Comparison of ENCODE assay signal across 16 mouse cellular contexts in the genomic region with DNA sequence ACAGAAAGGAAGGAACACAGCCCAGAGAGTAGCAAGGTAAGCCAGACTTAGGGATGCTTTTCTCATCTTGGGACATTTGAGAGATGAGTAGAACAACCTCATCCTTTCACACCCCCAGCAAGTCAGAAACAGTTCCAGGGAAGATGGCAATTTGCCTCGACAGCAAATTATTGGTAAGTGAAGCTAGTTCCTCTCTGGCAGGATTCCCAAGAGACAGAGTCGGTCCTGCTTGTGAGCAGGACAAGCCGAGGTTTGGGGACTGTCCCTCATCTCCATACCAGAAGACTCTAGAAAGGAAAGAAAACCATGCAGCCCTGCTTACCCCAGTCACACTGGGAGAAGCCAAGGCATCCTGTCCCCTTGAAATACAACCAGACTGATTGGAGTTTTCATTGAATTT.
DNase-seq lines count a peak whose midpoint lies in the region; ATAC-seq and TF ChIP-seq lines count a peak whose summit lies in the region.
"Had no signal": no experiment of that assay in that cellular context is flagged by ENCODE, and none has a peak within 500 bp of the region (broad histone marks: within the 10 kb centered on the region; RNA-seq: fewer than 3 reads in every experiment).

No protein-coding gene starts in this region.

- peak; percentile 20 for DNase-seq in embryonic facial prominence, embryonic 14.5 days (ENCODE audit: low spot score)
- no peak for DNase-seq in embryonic facial prominence, embryonic 10.5 days (ENCODE audit: low spot score)
- peak; percentile 19 for DNase-seq in kidney, postnatal 10 days
- peak; percentile 16 to 19 for DNase-seq in B cell, adult 2 months
- DNase-seq in brain, embryonic 14.5 days (ENCODE audit: low read depth), result peak; percentile 31
- DNase-seq in embryo, embryonic 10 days (ENCODE audit: low spot score), result no peak
- no peak for DNase-seq in left cerebral cortex, adult 11 months (ENCODE audit: low spot score)
- DNase-seq: adrenal gland, adult 2 months; cerebellum, postnatal 25 days; midbrain, embryonic 14.5 days; right cerebral cortex, postnatal 14 days; thymus, postnatal 4 days had no signal

- H3K36me3 ChIP-seq in embryonic facial prominence, embryonic 14.5 days (ENCODE audit: control insufficient read depth, insufficient read depth, low read length), result no peaks in the 10 kb centered on the region
- H3K36me3 ChIP-seq in embryonic facial prominence, embryonic 10.5 days (replicated peaks), result no peaks in the 10 kb centered on the region
- no peaks in the 10 kb centered on the region for H3K36me3 ChIP-seq in kidney, embryonic 16.5 days (ENCODE audit: insufficient read depth, low read length)

- no peak overlapping the region for H3K27ac ChIP-seq in embryonic facial prominence, embryonic 14.5 days (replicated peaks; ENCODE audit: low read depth, low read length)
- H3K27ac ChIP-seq in embryonic facial prominence, embryonic 10.5 days (replicated peaks), result no peak overlapping the region
- H3K27ac ChIP-seq in kidney, embryonic 16.5 days (ENCODE audit: low read length), result no peak overlapping the region
- H3K27ac ChIP-seq: hindbrain, embryonic 14.5 days had no signal

- TF ChIP-seq POLR2A in brain, embryonic 14.5 days (IDR thresholded peaks at IDR 0.05; ENCODE audit: borderline replicate concordance, extremely low read depth, insufficient read depth, insufficient read length, poor library complexity, severe bottlenecking), result no peak

- no peak for TF ChIP-seq CTCF in brain, embryonic 14.5 days (IDR thresholded peaks at IDR 0.05; ENCODE audit: borderline replicate concordance, extremely low read depth, insufficient read depth, insufficient read length)

- H3K4me2 ChIP-seq in embryonic facial prominence, embryonic 14.5 days (ENCODE audit: low read depth, low read length), result no peak overlapping the region
- H3K4me2 ChIP-seq in kidney, embryonic 16.5 days (replicated peaks; ENCODE audit: low read depth, low read length), result no peak overlapping the region
- H3K4me2 ChIP-seq: hindbrain, embryonic 14.5 days; liver, embryonic 11.5 days had no signal

- H3K9me3 ChIP-seq in embryonic facial prominence, embryonic 14.5 days (ENCODE audit: control insufficient read depth, low read length), result peaks cover 7% of the 10 kb centered on the region; the same call in 1 of the 2 replicates
- H3K9me3 ChIP-seq in embryonic facial prominence, embryonic 10.5 days, result no peaks in the 10 kb centered on the region
- H3K9me3 ChIP-seq in kidney, embryonic 16.5 days (ENCODE audit: low read length), result no peaks in the 10 kb centered on the region

- no peak overlapping the region for H3K4me3 ChIP-seq in embryonic facial prominence, embryonic 14.5 days (ENCODE audit: low read depth, low read length)
- H3K4me3 ChIP-seq in embryonic facial prominence, embryonic 10.5 days, result no peak overlapping the region
- H3K4me3 ChIP-seq in kidney, embryonic 16.5 days (ENCODE audit: low read length), result no peak overlapping the region

- no peak overlapping the region for H3K9ac ChIP-seq in embryonic facial prominence, embryonic 14.5 days (ENCODE audit: low read depth, low read length)
- no peak overlapping the region for H3K9ac ChIP-seq in kidney, embryonic 16.5 days (replicated peaks; ENCODE audit: low read length)
- H3K9ac ChIP-seq: hindbrain, embryonic 14.5 days had no signal

- peaks cover 5% of the 10 kb centered on the region; the same call in 1 of the 2 replicates for H3K4me1 ChIP-seq in embryonic facial prominence, embryonic 14.5 days (ENCODE audit: control insufficient read depth, insufficient read depth, low read length)
- H3K4me1 ChIP-seq in embryonic facial prominence, embryonic 10.5 days, result peaks cover 11% of the 10 kb centered on the region
- H3K4me1 ChIP-seq in kidney, embryonic 16.5 days (ENCODE audit: insufficient read depth, low read length), result peaks cover 10% of the 10 kb centered on the region

- no peak for ATAC-seq in embryonic facial prominence, embryonic 14.5 days (ENCODE audit: low read depth)
- no peak for ATAC-seq in kidney, embryonic 16.5 days (ENCODE audit: low FRiP score, low TSS enrichment)
- ATAC-seq: intestine, postnatal 0 days had no signal

- 44% methylated on average over 3 of the region's 3 CpGs for WGBS in embryonic facial prominence, embryonic 14.5 days
- 62% methylated on average over 3 of the region's 3 CpGs for WGBS in embryonic facial prominence, embryonic 10.5 days
- WGBS in kidney, embryonic 16.5 days, result 50% methylated on average over 3 of the region's 3 CpGs

- H3K27me3 ChIP-seq in embryonic facial prominence, embryonic 14.5 days (replicated peaks; ENCODE audit: control insufficient read depth, insufficient read depth, low read length), result no peaks in the 10 kb centered on the region
- H3K27me3 ChIP-seq in embryonic facial prominence, embryonic 10.5 days (replicated peaks; ENCODE audit: low read depth, poor library complexity, severe bottlenecking), result no peaks in the 10 kb centered on the region
- no peaks in the 10 kb centered on the region for H3K27me3 ChIP-seq in kidney, embryonic 16.5 days (ENCODE audit: insufficient read depth, low read length)

Comparison
In these comparisons a context has a peak if more than half of its experiments do, and no peak if none do; other contexts are left out.
1. DNase-seq: peak in embryonic facial prominence, embryonic 14.5 days (single experiment), kidney, postnatal 10 days (single experiment), B cell, adult 2 months (2 of 2) and brain, embryonic 14.5 days (single experiment); none in embryonic facial prominence, embryonic 10.5 days (single experiment), embryo, embryonic 10 days (single experiment) and left cerebral cortex, adult 11 months (single experiment).